Mouse (Mus musculus): Measurements from ENCODE around the gene Ckb. TPM values are rescaled to one million over a fixed set of nuclear protein-coding genes. Genes with fewer than 3 reads are reported as not detected.

Gene Ckb
- total and polyA plus RNA-seq, 3 experiments, result 0.54 to 3.7 TPM; not detected in 1

DNA sequence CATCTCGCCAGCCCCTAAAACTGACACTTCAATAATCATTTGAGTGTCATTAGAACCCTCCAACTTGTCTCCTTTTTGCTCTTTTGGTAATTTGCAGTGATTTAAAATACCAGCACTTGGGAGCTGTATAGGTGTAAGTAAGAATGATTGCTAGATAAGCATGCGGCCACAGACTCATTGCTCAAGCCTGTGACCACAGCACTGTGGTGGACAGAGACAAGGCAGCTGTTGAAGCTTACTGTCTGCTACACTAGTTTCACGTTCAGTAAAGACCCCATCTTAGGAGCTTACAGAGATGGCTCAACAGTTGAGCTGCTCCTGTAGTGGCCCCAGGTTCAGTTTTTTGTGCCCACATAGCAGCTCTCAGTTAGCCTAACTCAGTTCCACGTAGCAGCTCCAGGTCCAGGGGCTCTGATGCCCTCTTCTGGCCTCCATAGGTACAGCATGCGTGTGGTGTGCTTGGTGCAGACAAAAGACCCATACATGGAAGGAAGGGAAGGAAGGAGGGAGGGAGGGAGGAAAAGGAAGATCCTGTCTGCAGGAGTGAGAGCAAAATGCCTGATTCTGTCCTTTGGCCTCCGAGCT lies 24.0 kb downstream of the Ckb start:
- Histone ChIP-seq H3K27me3 (replicated peaks) (no peaks in the 10 kb centered on the region), H3K4me3 (replicated peaks in 1 of 3; ENCODE audit: low read depth in 2 of 3, low read length in 2 of 3, poor library complexity in 1 of 3) (no peak overlapping the region), H3K9me3 (replicated peaks; ENCODE audit: low read length) (no peaks in the 10 kb centered on the region), H3K27ac (ENCODE audit: insufficient read depth, low read depth) (no peak overlapping the region), H3K79me2 (replicated peaks; ENCODE audit: control insufficient read depth, extremely low read depth, insufficient read depth, poor library complexity, severe bottlenecking) (no peaks in the 10 kb centered on the region), H3K9ac (ENCODE audit: insufficient read depth, low read depth) (no peak overlapping the region), H3K36me3 (replicated peaks in 1 of 2; ENCODE audit: control insufficient read depth in 1 of 2, insufficient read depth in 1 of 2, low read length in 1 of 2) (peaks cover 68 to 93% of the 10 kb centered on the region in 2 experiments), H3K4me2 (ENCODE audit: insufficient read depth, low read depth, poor library complexity, severe bottlenecking) (no peak overlapping the region), H3K4me1 (ENCODE audit: control insufficient read depth in 1 of 2, insufficient read depth in 2 of 2) (no peaks in the 10 kb centered on the region)
- dilution Hi-C loops (cut with MboI; ENCODE audit: extremely low pct_ligation_motif_present, extremely low pct_unique_long_range_greater_than_20kb, low sequenced_read_pairs), result no loop called here
- in situ Hi-C loops (cut with MboI; ENCODE audit: low pct_ligation_motif_present, low pct_unique_long_range_greater_than_20kb, low sequenced_read_pairs), result no loop called here
- DNase-seq (ENCODE audit: extremely low read depth), result peak; percentile 51
- TF ChIP-seq ZMIZ1 (IDR thresholded peaks at IDR 0.05; ENCODE audit: low read depth, low read length) (no peak), NRF1 (IDR thresholded peaks at IDR 0.05; ENCODE audit: low read depth, low read length) (no peak), SMC3 (IDR thresholded peaks at IDR 0.05; ENCODE audit: low read depth, low read length) (peak; percentile 53), POLR2A (IDR thresholded peaks at IDR 0.05; ENCODE audit: low read depth, low read length) (no peak), USF2 (conservative IDR thresholded peaks at IDR 0.05; ENCODE audit: low read depth, low read length) (no peak), RAD21 (IDR thresholded peaks at IDR 0.05; ENCODE audit: low read depth, low read length) (peak; percentile 49), MAFK (IDR thresholded peaks at IDR 0.05; ENCODE audit: insufficient replicate concordance, low read length) (no peak), GABPA (IDR thresholded peaks at IDR 0.05; ENCODE audit: insufficient replicate concordance, low read depth, low read length) (no peak), CHD2 (IDR thresholded peaks at IDR 0.05; ENCODE audit: low read length) (no peak), CTCF (conservative IDR thresholded peaks at IDR 0.05 in 1 of 2, IDR thresholded peaks at IDR 0.05 in 1 of 2; ENCODE audit: low read depth in 2 of 2, low read length in 2 of 2) (peak; percentile 34 to 66; a peak in 3 of 4 replicates), TBP (conservative IDR thresholded peaks at IDR 0.05; ENCODE audit: low read depth, low read length) (no peak), BHLHE40 (IDR thresholded peaks at IDR 0.05; ENCODE audit: low read depth, low read length) (no peak), EP300 (IDR thresholded peaks at IDR 0.05; ENCODE audit: low read length) (no peak), JUN (IDR thresholded peaks at IDR 0.05; ENCODE audit: insufficient read depth, low read depth, low read length) (no peak), ZC3H11A (IDR thresholded peaks at IDR 0.05; ENCODE audit: low read depth, low read length) (no peak), NELFE (IDR thresholded peaks at IDR 0.05; ENCODE audit: low read depth, low read length) (no peak), POLR2AphosphoS2 (IDR thresholded peaks at IDR 0.05; ENCODE audit: low read depth, low read length) (no peak), TCF12 (IDR thresholded peaks at IDR 0.05; ENCODE audit: low read depth, low read length) (no peak), PAX5 (IDR thresholded peaks at IDR 0.05; ENCODE audit: low read length) (no peak), E2F4 (IDR thresholded peaks at IDR 0.05; ENCODE audit: insufficient replicate concordance, low read depth, low read length) (no peak), ZNF384 (IDR thresholded peaks at IDR 0.05; ENCODE audit: low read depth, low read length) (no peak), JUND (conservative IDR thresholded peaks at IDR 0.05; ENCODE audit: low read depth, low read length) (no peak), KAT2A (IDR thresholded peaks at IDR 0.05; ENCODE audit: insufficient replicate concordance, low read length) (no peak), SIN3A (IDR thresholded peaks at IDR 0.05; ENCODE audit: low read length) (no peak), MAX (IDR thresholded peaks at IDR 0.05; ENCODE audit: low read length) (no peak)

Other genes with a start within 250 kb of the Ckb start
- gene Tnfaip2, start 229.9 kb downstream of the Ckb start, total RNA-seq (2012; rRNA removed), result 0.93 and 1.0 TPM in 2 replicates
- 0.65 and 1.4 TPM in 2 replicates for gene Tnfaip2, start 229.9 kb downstream of the Ckb start, total RNA-seq (2014; rRNA removed)
- gene Tnfaip2, start 229.9 kb downstream of the Ckb start, polyA plus RNA-seq (2012; ENCODE audit: insufficient read length, low read depth), result 2.5 and 2.6 TPM in 2 replicates
- gene Gm266, start 186.5 kb downstream of the Ckb start, total RNA-seq (2012; rRNA removed), result not detected in 2 replicates
- gene Gm266, start 186.5 kb downstream of the Ckb start, total RNA-seq (2014; rRNA removed), result not detected in 2 replicates
- not detected in 2 replicates for gene Gm266, start 186.5 kb downstream of the Ckb start, polyA plus RNA-seq (2012; ENCODE audit: insufficient read length, low read depth)
- gene Eif5, start 134.3 kb downstream of the Ckb start, total RNA-seq (2012; rRNA removed), result 118 and 129 TPM in 2 replicates
- 156 and 182 TPM in 2 replicates for gene Eif5, start 134.3 kb downstream of the Ckb start, total RNA-seq (2014; rRNA removed)
- 282 and 284 TPM in 2 replicates for gene Eif5, start 134.3 kb downstream of the Ckb start, polyA plus RNA-seq (2012; ENCODE audit: insufficient read length, low read depth)
- gene Mark3, start 97.8 kb downstream of the Ckb start, total RNA-seq (2012; rRNA removed), result 40.2 and 43.7 TPM in 2 replicates
- gene Mark3, start 97.8 kb downstream of the Ckb start, total RNA-seq (2014; rRNA removed), result 51.2 and 58.7 TPM in 2 replicates
- 34.3 and 40.7 TPM in 2 replicates for gene Mark3, start 97.8 kb downstream of the Ckb start, polyA plus RNA-seq (2012; ENCODE audit: insufficient read length, low read depth)
- 37.4 and 55.0 TPM in 2 replicates for gene Trmt61a, start 5.8 kb upstream of the Ckb start, total RNA-seq (2012; rRNA removed)
- 21.8 and 23.3 TPM in 2 replicates for gene Trmt61a, start 5.8 kb upstream of the Ckb start, total RNA-seq (2014; rRNA removed)
- gene Trmt61a, start 5.8 kb upstream of the Ckb start, polyA plus RNA-seq (2012; ENCODE audit: insufficient read length, low read depth), result 34.1 and 35.5 TPM in 2 replicates
- gene Bag5, start 40.9 kb upstream of the Ckb start, total RNA-seq (2012; rRNA removed), result 24.1 and 26.9 TPM in 2 replicates
- 25.6 and 27.9 TPM in 2 replicates for gene Bag5, start 40.9 kb upstream of the Ckb start, total RNA-seq (2014; rRNA removed)
- gene Bag5, start 40.9 kb upstream of the Ckb start, polyA plus RNA-seq (2012; ENCODE audit: insufficient read length, low read depth), result 27.9 and 29.2 TPM in 2 replicates
- gene Apopt1, start 40.9 kb upstream of the Ckb start, total RNA-seq (2012; rRNA removed), result 38.7 and 43.6 TPM in 2 replicates
- 35.9 and 36.0 TPM in 2 replicates for gene Apopt1, start 40.9 kb upstream of the Ckb start, total RNA-seq (2014; rRNA removed)
- gene Apopt1, start 40.9 kb upstream of the Ckb start, polyA plus RNA-seq (2012; ENCODE audit: insufficient read length, low read depth), result 49.1 and 49.9 TPM in 2 replicates
- 45.2 and 55.1 TPM in 2 replicates for gene Klc1, start 86.5 kb upstream of the Ckb start, total RNA-seq (2012; rRNA removed)
- gene Klc1, start 86.5 kb upstream of the Ckb start, total RNA-seq (2014; rRNA removed), result 44.4 and 45.6 TPM in 2 replicates
- gene Klc1, start 86.5 kb upstream of the Ckb start, polyA plus RNA-seq (2012; ENCODE audit: insufficient read length, low read depth), result 77.0 and 116 TPM in 2 replicates
- gene Xrcc3, start 141.5 kb upstream of the Ckb start, total RNA-seq (2012; rRNA removed), result 16.3 and 21.8 TPM in 2 replicates
- gene Xrcc3, start 141.5 kb upstream of the Ckb start, total RNA-seq (2014; rRNA removed), result 7.4 and 11.8 TPM in 2 replicates
- gene Xrcc3, start 141.5 kb upstream of the Ckb start, polyA plus RNA-seq (2012; ENCODE audit: insufficient read length, low read depth), result 12.9 and 13.3 TPM in 2 replicates
- gene Zfyve21, start 141.8 kb upstream of the Ckb start, total RNA-seq (2012; rRNA removed), result 5.9 and 8.4 TPM in 2 replicates
- gene Zfyve21, start 141.8 kb upstream of the Ckb start, total RNA-seq (2014; rRNA removed), result 6.3 and 7.6 TPM in 2 replicates
- 3.3 and 4.1 TPM in 2 replicates for gene Zfyve21, start 141.8 kb upstream of the Ckb start, polyA plus RNA-seq (2012; ENCODE audit: insufficient read length, low read depth)
- gene Ppp1r13b, start 235.8 kb upstream of the Ckb start, total RNA-seq (2012; rRNA removed), result 0.64 and 0.76 TPM in 2 replicates
- gene Ppp1r13b, start 235.8 kb upstream of the Ckb start, total RNA-seq (2014; rRNA removed), result 0.34 and 0.42 TPM in 2 replicates
- 1.3 and 2.0 TPM in 2 replicates for gene Ppp1r13b, start 235.8 kb upstream of the Ckb start, polyA plus RNA-seq (2012; ENCODE audit: insufficient read length, low read depth)

Data from CH12.LX (cell line).